Mouse (Mus musculus) thymus, adult 2 months (tissue): ENCODE measurements at regions not wholly inside any gene's neighbourhood (a gene's known extent, or its start where the extent isn't known, plus 50 kb on each side); places are given as distances from the start of the nearest gene placed in this dataset.

ENCODE experiments used
- CTCF ChIP-seq: fragments of 200-500 bp; IDR thresholded peaks from 2 replicates; pipeline ENCODE4 v1.5.1; 2012; ENCODE audit warnings: mild to moderate bottlenecking, control low read depth, low read length, moderate library complexity, borderline replicate concordance; ENCODE audit not compliant: control insufficient read depth, poor library complexity, insufficient read depth; ENCODE audit errors: extremely low read depth
- POLR2A ChIP-seq: fragments of 200-500 bp; IDR thresholded peaks from 2 replicates; pipeline ENCODE4 v1.6.1; 2012; ENCODE audit warnings: mild to moderate bottlenecking, low read length, control low read depth, moderate library complexity; ENCODE audit not compliant: control insufficient read depth, poor library complexity, insufficient read depth; ENCODE audit errors: extremely low read depth

- TF ChIP-seq POLR2A (no peak), CTCF (no peak)
Measured at GRCm38 (mm10) chr12:77021881-77022280, 59.9 kb upstream of the Max start.
